Mouse (Mus musculus) heart, embryonic 14.5 days (tissue): ENCODE measurements around the gene Hspbp1. TPM values are rescaled to one million over a fixed set of nuclear protein-coding genes. Genes with fewer than 3 reads are reported as not detected.
A peak's percentile ranks its signal among the peaks of the same experiment; 100 is the strongest.

ENCODE experiments used
- ATAC-seq: fragments of 200-750 bp; cut with Nextera tagmentation; 2 replicates; pipeline ENCODE4 v1.8.0; 2017; ENCODE audit warnings: low read depth, moderate TSS enrichment; ENCODE audit not compliant: insufficient number of reproducible peaks, insufficient read depth, low FRiP score
- H3K27ac ChIP-seq, 2 experiments: fragments of 200-500 bp in 1 of 2; fragments of 300-500 bp in 1 of 2; sonication (generic) in 1 of 2; replicated peaks in 1 of 2; 2 replicates each; pipeline ENCODE4 v1.5.1; 2012 to 2014; ENCODE audit warnings: low read depth in 2 of 2, low read length in 2 of 2, control low read depth in 1 of 2, mild to moderate bottlenecking in 1 of 2, mixed read lengths in 1 of 2; ENCODE audit not compliant: control insufficient read depth in 1 of 2, insufficient read depth in 1 of 2
- H3K27me3 ChIP-seq: fragments of 300-500 bp; sonication (generic); 2 replicates; pipeline ENCODE4 v1.6.1; 2014; ENCODE audit warnings: mild to moderate bottlenecking, low read length, control low read depth; ENCODE audit not compliant: control insufficient read depth, insufficient read depth
- H3K36me3 ChIP-seq: fragments of 300-500 bp; sonication (generic); 2 replicates; pipeline ENCODE4 v1.6.1; 2014; ENCODE audit warnings: mild to moderate bottlenecking, control low read depth, low read length, mixed read lengths; ENCODE audit not compliant: control insufficient read depth, insufficient read depth
- H3K4me1 ChIP-seq, 2 experiments: fragments of 200-500 bp in 1 of 2; fragments of 300-500 bp in 1 of 2; sonication (generic) in 1 of 2; 2 replicates each; pipeline ENCODE4 v1.6.1; 2012 to 2014; ENCODE audit warnings: low read length in 2 of 2, control low read depth in 1 of 2, mixed read lengths in 1 of 2; ENCODE audit not compliant: control insufficient read depth in 2 of 2, insufficient read depth in 2 of 2
- H3K4me2 ChIP-seq: fragments of 300-500 bp; sonication (generic); 2 replicates; pipeline ENCODE4 v1.6.1; 2014; ENCODE audit warnings: mild to moderate bottlenecking, low read length
- H3K4me3 ChIP-seq, 2 experiments: fragments of 200-500 bp in 1 of 2; fragments of 300-500 bp in 1 of 2; sonication (generic) in 1 of 2; 2 replicates each; pipeline ENCODE4 v1.5.1; 2012 to 2014; ENCODE audit warnings: low read length in 2 of 2, mild to moderate bottlenecking in 2 of 2, control low read depth in 1 of 2, low read depth in 1 of 2, moderate library complexity in 1 of 2; ENCODE audit not compliant: control insufficient read depth in 1 of 2, insufficient read depth in 1 of 2
- H3K9ac ChIP-seq: fragments of 300-500 bp; sonication (generic); 2 replicates; pipeline ENCODE4 v1.6.1; 2014; ENCODE audit warnings: mild to moderate bottlenecking, low read length
- H3K9me3 ChIP-seq: fragments of 300-500 bp; sonication (generic); 2 replicates; pipeline ENCODE4 v1.6.1; 2016; ENCODE audit warnings: low read length, control low read depth; ENCODE audit not compliant: control insufficient read depth
- WGBS: fragments of 180-500 bp; shearing (Covaris S2); extraction: QIAGEN DNeasy Blood & Tissue Kit; methylation state at CpG from one replicate; pipeline ENCODE4 v1.1.7; 2014; 5-methylcytosine and 5-hydroxymethylcytosine counted together
- polyA plus RNA-seq: library from polyadenylated mRNA; unstranded; fragments of >200 nt; fragmentation: Nextera tagmentation; extraction: Ambion mirVana; gene quantifications from 2 replicates; pipeline ENCODE4 v1.2.1, GENCODE M21; 2014

The Hspbp1 gene
- polyA plus RNA-seq, 1 experiment from 2014 or later, result 65.4 TPM

GRCm38 (mm10) chr7:4716955-4717354 is 32.1 kb upstream of the Hspbp1 start:
- no peak overlapping the region for H3K9ac ChIP-seq
- H3K27ac ChIP-seq, result no peak overlapping the region
- no peak for ATAC-seq
- H3K36me3 ChIP-seq, result peaks cover 45% of the 10 kb centered on the region
- H3K9me3 ChIP-seq, result no peaks in the 10 kb centered on the region
- H3K4me1 ChIP-seq, result no peaks in the 10 kb centered on the region
- H3K4me2 ChIP-seq, result no peak overlapping the region
- no peak overlapping the region for H3K4me3 ChIP-seq
- 67% methylated on average over 6 of the region's 6 CpGs for WGBS
- no peaks in the 10 kb centered on the region for H3K27me3 ChIP-seq

- H3K4me2 ChIP-seq, result no peak overlapping the region
- no peaks in the 10 kb centered on the region for H3K9me3 ChIP-seq
- H3K27me3 ChIP-seq, result no peaks in the 10 kb centered on the region
- H3K4me1 ChIP-seq, result no peaks in the 10 kb centered on the region
- ATAC-seq, result no peak
- H3K4me3 ChIP-seq, result no peak overlapping the region
- WGBS, result 79% methylated on average over 3 of the region's 3 CpGs
- no peak overlapping the region for H3K27ac ChIP-seq
- H3K9ac ChIP-seq, result no peak overlapping the region
- H3K36me3 ChIP-seq, result peaks cover 86% of the 10 kb centered on the region
Observed at GRCm38 (mm10) chr7:4712594-4712993, 27.7 kb upstream of the Hspbp1 start.

GRCm38 (mm10) chr7:4705098-4705497 is 20.2 kb upstream of the Hspbp1 start:
- Histone ChIP-seq H3K4me1 (no peaks in the 10 kb centered on the region), H3K27me3 (no peaks in the 10 kb centered on the region), H3K36me3 (peaks cover 75% of the 10 kb centered on the region), H3K4me2 (no peak overlapping the region), H3K9ac (no peak overlapping the region), H3K27ac (no peak overlapping the region), H3K4me3 (no peak overlapping the region), H3K9me3 (no peaks in the 10 kb centered on the region)
- 48% methylated on average over 18 of the region's 18 CpGs for WGBS
- ATAC-seq, result 0 out of 2 replicates have a peak, but pooled peaks have one; percentile 13

GRCm38 (mm10) chr7:4703195-4703594 is 18.3 kb upstream of the Hspbp1 start:
- WGBS, result 91% methylated on average over 7 of the region's 7 CpGs
- no peak overlapping the region for H3K9ac ChIP-seq
- H3K4me1 ChIP-seq, result no peaks in the 10 kb centered on the region
- peaks cover 77% of the 10 kb centered on the region for H3K36me3 ChIP-seq
- H3K27ac ChIP-seq, result no peak overlapping the region
- ATAC-seq, result no peak
- H3K27me3 ChIP-seq, result no peaks in the 10 kb centered on the region
- H3K9me3 ChIP-seq, result no peaks in the 10 kb centered on the region
- no peak overlapping the region for H3K4me2 ChIP-seq
- H3K4me3 ChIP-seq, result no peak overlapping the region

- no peak overlapping the region for H3K4me3 ChIP-seq
- no peak overlapping the region for H3K9ac ChIP-seq
- WGBS, result 75% methylated on average over 8 of the region's 8 CpGs
- no peaks in the 10 kb centered on the region for H3K9me3 ChIP-seq
- H3K4me1 ChIP-seq, result no peaks in the 10 kb centered on the region
- ATAC-seq, result no peak
- H3K4me2 ChIP-seq, result no peak overlapping the region
- H3K36me3 ChIP-seq, result peaks cover 74% of the 10 kb centered on the region
- no peaks in the 10 kb centered on the region for H3K27me3 ChIP-seq
- no peak overlapping the region for H3K27ac ChIP-seq
Observed at GRCm38 (mm10) chr7:4702334-4702733, 17.5 kb upstream of the Hspbp1 start.

- no peak overlapping the region for H3K4me3 ChIP-seq
- H3K27ac ChIP-seq, result no peak overlapping the region
- no peak overlapping the region for H3K9ac ChIP-seq
- H3K27me3 ChIP-seq, result no peaks in the 10 kb centered on the region
- ATAC-seq, result no peak
- H3K4me2 ChIP-seq, result no peak overlapping the region
- WGBS, result 53% methylated on average over 6 of the region's 6 CpGs
- H3K9me3 ChIP-seq, result no peaks in the 10 kb centered on the region
- H3K4me1 ChIP-seq, result peaks cover 0 to 6% of the 10 kb centered on the region in 2 experiments; a peak in 2 of 4 replicates
- H3K36me3 ChIP-seq, result peaks cover 45% of the 10 kb centered on the region
Observed at GRCm38 (mm10) chr7:4693004-4693403, 8.1 kb upstream of the Hspbp1 start.

GRCm38 (mm10) chr7:4690951-4691653 is 6.2 kb upstream of the Hspbp1 start:
- Histone ChIP-seq H3K4me1 (peaks cover 0 to 6% of the 10 kb centered on the region in 2 experiments; a peak in 2 of 4 replicates), H3K27me3 (no peaks in the 10 kb centered on the region), H3K4me2 (peak overlapping the region; percentile 95), H3K9ac (peak overlapping the region; percentile 97), H3K9me3 (no peaks in the 10 kb centered on the region), H3K4me3 (peak overlapping the region; percentile 61 to 81), H3K27ac (peak overlapping the region; percentile 33 to 81; a peak in 3 of 4 replicates), H3K36me3 (peaks cover 32% of the 10 kb centered on the region)
- WGBS, result 10% methylated on average over 23 of the region's 35 CpGs
- ATAC-seq, result 0 out of 2 replicates have a peak, but pooled peaks have one; percentile 12
